Mouse (Mus musculus) hindbrain, postnatal 0 days (tissue): ENCODE measurements around the gene Ano6. TPM values are rescaled to one million over a fixed set of nuclear protein-coding genes. Genes with fewer than 3 reads are reported as not detected.

ENCODE experiments used
- ATAC-seq: fragments of 200-750 bp; cut with Nextera tagmentation; 2 replicates; pipeline ENCODE4 v1.8.0; 2017; ENCODE audit warnings: mild to moderate bottlenecking, moderate TSS enrichment, moderate library complexity
- DNase-seq: peaks from one replicate; pipeline ENCODE4 v3.0.0-alpha.2; 2015; ENCODE audit warnings: low spot score
- H3K27ac ChIP-seq: fragments of 300-500 bp; sonication (generic); 2 replicates; pipeline ENCODE4 v1.5.1; 2014; ENCODE audit warnings: mild to moderate bottlenecking
- H3K27me3 ChIP-seq: fragments of 300-500 bp; sonication (generic); 2 replicates; pipeline ENCODE4 v1.6.1; 2014; ENCODE audit warnings: low read length, mixed read lengths; ENCODE audit not compliant: insufficient read depth
- H3K36me3 ChIP-seq: fragments of 300-500 bp; sonication (generic); 2 replicates; pipeline ENCODE4 v1.6.1; 2014; ENCODE audit warnings: low read length, mixed read lengths; ENCODE audit not compliant: insufficient read depth
- H3K4me1 ChIP-seq: fragments of 300-500 bp; sonication (generic); 2 replicates; pipeline ENCODE4 v1.6.1; 2014; ENCODE audit warnings: antibody characterized with exemption, low read length, mixed read lengths; ENCODE audit not compliant: insufficient read depth
- H3K4me2 ChIP-seq: fragments of 300-500 bp; sonication (generic); 2 replicates; pipeline ENCODE4 v1.6.1; 2014; ENCODE audit warnings: low read depth, mild to moderate bottlenecking, low read length, moderate library complexity, mixed read lengths
- H3K4me3 ChIP-seq: fragments of 300-500 bp; sonication (generic); 2 replicates; pipeline ENCODE4 v1.5.1; 2014; ENCODE audit warnings: low read length
- H3K9ac ChIP-seq: fragments of 300-500 bp; sonication (generic); replicated peaks from 2 replicates; pipeline ENCODE4 v1.6.1; 2014; ENCODE audit warnings: mild to moderate bottlenecking, low read length, moderate library complexity, mixed read lengths
- H3K9me3 ChIP-seq: fragments of 300-500 bp; sonication (generic); 2 replicates; pipeline ENCODE4 v1.6.1; 2016; ENCODE audit warnings: low read length, mixed read lengths
- CTCF ChIP-seq: IDR thresholded peaks from 2 replicates; pipeline ENCODE4 v1.5.1; 2016; ENCODE audit warnings: antibody characterized with exemption, control low read depth, low read depth
- WGBS: fragments of 180-500 bp; shearing (Covaris S2); extraction: QIAGEN DNeasy Blood & Tissue Kit; methylation state at CpG from one replicate; pipeline ENCODE4 v1.1.7; 2014; 5-methylcytosine and 5-hydroxymethylcytosine counted together
- polyA plus RNA-seq: library from polyadenylated mRNA; unstranded; fragments of >200 nt; fragmentation: Nextera tagmentation; extraction: Ambion mirVana; gene quantifications from 2 replicates; pipeline ENCODE4 v1.2.1, GENCODE M21; 2015
- total RNA-seq: library from RNA; depleted of rRNA; stranded (reverse); fragments of >200 nt; gene quantifications from 2 replicates; pipeline ENCODE4 v1.2.3, GENCODE M21; 2014

Ano6 gene
- total and polyA plus RNA-seq, 2 experiments from 2014 or later, result 19.2 to 34.3 TPM

DNA sequence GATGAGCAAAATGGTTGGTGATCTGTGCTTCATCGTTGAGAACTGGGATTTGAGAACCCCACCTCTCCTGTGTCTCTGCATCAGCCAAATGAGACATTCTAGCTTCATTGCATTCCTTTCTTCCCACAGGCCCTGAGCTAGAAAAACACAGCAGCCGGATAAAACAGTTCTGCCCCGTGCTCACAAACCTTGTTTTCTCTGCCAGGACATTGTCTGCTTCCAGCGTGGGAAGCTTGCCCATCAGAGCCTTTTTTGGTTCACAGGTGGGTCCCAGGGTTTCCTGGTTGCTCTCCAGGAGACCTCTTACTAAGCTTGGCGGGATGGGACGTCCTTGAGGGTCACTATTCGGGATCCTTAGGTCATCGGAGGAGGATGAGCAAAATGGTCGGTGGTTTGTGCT, 42.6 kb downstream of the Ano6 start:
- no peak for ATAC-seq
- Histone ChIP-seq H3K9me3 (no peaks in the 10 kb centered on the region), H3K9ac (no peak overlapping the region)

DNA sequence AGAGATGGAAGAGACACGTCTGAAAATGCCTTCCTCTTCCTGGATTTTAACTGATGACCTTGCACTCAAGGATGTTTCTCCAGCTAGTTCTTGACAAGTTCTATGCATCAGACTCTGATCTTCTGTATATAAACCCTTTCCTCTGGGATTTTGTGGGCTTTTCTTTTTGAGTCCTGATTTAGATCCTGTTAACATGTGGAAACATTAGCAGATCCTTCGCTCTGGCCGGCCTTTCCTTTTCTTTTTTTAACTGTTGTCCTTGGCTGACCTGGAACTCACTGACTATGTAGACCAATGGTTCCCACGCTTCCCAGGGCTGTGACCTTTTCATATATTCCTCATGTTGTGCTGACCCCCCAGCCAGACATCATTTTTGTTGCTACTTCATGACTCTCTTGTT, 45.4 kb downstream of the Ano6 start:
- Histone ChIP-seq H3K4me1 (peaks cover 8% of the 10 kb centered on the region; the same call in 1 of the 2 replicates), H3K9me3 (no peaks in the 10 kb centered on the region), H3K27ac (no peak overlapping the region), H3K36me3 (no peaks in the 10 kb centered on the region), H3K4me2 (no peak overlapping the region), H3K4me3 (no peak overlapping the region), H3K9ac (no peak overlapping the region), H3K27me3 (no peaks in the 10 kb centered on the region)
- 78% methylated on average over 4 of the region's 4 CpGs for WGBS
- no peak for DNase-seq
- no peak for ATAC-seq
- TF ChIP-seq CTCF, result no peak

More for the DNA sequence above, 42.6 kb downstream of the Ano6 start:
- DNase-seq, result no peak
- Histone ChIP-seq H3K27ac (no peak overlapping the region), H3K4me1 (peaks cover 24% of the 10 kb centered on the region; the same call in 1 of the 2 replicates), H3K4me2 (no peak overlapping the region), H3K27me3 (no peaks in the 10 kb centered on the region), H3K36me3 (no peaks in the 10 kb centered on the region), H3K4me3 (no peak overlapping the region)
- WGBS, result 86% methylated on average over 9 of the region's 9 CpGs
- TF ChIP-seq CTCF, result no peak

DNA sequence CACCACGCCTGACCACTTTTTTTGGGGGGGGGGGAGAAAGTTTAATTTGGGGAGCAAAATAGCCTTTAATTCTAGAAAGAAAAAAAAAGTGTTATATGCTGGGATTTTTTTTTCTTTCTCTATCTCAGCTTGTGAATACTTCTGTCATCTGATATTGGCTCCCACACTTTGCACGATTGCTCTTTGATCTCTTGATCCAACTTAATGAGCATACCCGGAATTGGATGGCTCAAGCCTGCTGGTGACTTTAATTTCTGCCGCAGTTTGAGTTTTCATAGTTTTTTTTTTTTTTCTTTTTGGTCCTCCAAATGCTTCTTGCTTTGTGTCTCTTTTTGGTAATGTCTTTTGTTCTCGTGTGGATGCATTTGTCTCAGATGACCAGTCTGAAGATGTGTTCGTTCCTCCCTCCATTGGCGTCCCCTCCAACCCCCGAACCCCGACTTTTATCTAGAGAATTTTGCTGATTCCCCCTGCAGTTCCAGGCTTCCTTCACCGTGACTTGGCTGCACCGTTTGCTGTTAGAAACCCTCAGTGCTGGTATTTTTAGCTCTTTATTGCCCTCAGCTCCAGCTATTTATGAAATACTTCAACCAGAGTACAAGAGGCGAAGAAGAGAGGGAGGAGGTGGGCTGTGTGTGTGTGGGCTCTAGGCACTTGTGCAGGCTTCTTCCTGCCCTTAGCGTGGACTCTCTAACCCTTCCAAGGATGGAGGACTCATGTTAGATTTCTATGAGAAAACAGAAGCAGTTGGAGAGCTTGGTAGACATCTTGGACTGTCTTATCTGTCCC, 46.2 kb downstream of the Ano6 start:
- Histone ChIP-seq H3K9ac (no peak overlapping the region), H3K27me3 (no peaks in the 10 kb centered on the region), H3K27ac (no peak overlapping the region), H3K4me3 (no peak overlapping the region), H3K9me3 (no peaks in the 10 kb centered on the region), H3K36me3 (no peaks in the 10 kb centered on the region), H3K4me1 (peaks cover 8% of the 10 kb centered on the region; the same call in 1 of the 2 replicates), H3K4me2 (no peak overlapping the region)
- DNase-seq (no peak), ATAC-seq (no peak)
- WGBS, result 53% methylated on average over 13 of the region's 13 CpGs
- TF ChIP-seq CTCF, result no peak

DNA sequence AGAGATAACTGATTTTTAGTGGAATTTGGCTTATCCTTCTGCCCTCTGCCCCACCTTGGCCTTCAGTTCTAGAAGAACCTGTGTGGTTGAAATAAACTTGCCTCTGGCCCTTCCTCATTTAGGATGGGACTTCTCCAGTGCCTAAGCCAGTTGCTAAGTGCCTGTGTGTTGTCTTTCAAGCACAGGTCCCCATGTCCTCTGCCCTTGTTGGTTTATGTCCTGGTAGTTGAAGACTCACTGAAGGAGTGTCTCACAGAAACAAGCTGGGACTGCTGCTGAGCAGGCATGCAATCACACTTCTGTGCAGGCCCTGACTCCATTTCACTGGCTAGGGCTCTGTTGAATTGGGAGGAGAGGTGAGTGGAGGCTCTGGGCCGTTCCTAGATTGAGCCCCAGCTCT, 46.9 kb downstream of the Ano6 start:
- no peaks in the 10 kb centered on the region for H3K27me3 ChIP-seq
- H3K9ac ChIP-seq, result no peak overlapping the region
- TF ChIP-seq CTCF, result no peak
- no peaks in the 10 kb centered on the region for H3K9me3 ChIP-seq
- H3K27ac ChIP-seq, result no peak overlapping the region
- 76% methylated on average over 1 of the region's 1 CpGs for WGBS
- ATAC-seq, result no peak
- DNase-seq, result no peak
- no peak overlapping the region for H3K4me3 ChIP-seq
- H3K36me3 ChIP-seq, result no peaks in the 10 kb centered on the region
- peaks cover 8% of the 10 kb centered on the region; the same call in 1 of the 2 replicates for H3K4me1 ChIP-seq
- no peak overlapping the region for H3K4me2 ChIP-seq

DNA sequence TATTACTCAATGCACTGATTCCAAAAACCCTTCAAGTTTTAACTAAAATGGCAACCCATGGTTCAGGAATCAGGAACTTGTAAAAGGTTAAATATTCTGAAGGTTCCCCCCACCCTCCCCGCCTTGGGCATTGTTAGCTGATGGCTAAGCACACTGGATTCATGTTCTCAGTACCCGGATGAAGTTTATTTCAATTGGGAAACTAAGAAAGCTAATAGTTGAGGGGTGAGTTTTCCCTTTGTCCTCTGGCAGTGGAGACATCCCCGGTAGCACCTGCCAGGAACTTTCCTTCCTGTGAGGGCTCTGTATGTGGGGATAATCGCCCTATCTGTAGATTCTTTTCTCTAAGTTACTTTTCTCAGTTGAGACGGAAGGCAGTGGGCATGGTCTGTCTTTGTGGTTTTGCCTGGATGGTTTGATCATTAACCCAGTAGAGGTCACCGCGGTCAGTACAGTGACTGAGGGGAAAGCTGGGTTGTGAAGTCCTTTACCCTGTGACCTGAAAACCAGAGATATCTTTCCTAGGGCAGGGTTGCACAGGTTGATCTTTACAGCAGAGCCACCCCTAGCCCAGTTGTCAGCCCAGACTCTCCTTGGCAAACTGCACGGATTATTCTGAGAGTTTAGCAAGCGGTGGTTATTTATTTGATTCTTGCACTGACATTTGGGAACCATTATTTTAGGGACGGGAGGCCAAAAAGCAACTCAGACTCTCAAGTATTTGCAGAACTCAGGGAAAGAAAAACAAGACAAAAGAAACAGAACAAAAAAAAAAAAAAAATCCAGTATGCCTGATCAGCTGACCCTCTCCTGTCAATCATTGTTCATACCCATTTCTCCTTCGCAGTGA, 47.8 kb downstream of the Ano6 start:
- Histone ChIP-seq H3K9me3 (no peaks in the 10 kb centered on the region), H3K4me3 (no peak overlapping the region), H3K9ac (no peak overlapping the region), H3K4me2 (no peak overlapping the region), H3K36me3 (no peaks in the 10 kb centered on the region), H3K27me3 (no peaks in the 10 kb centered on the region), H3K27ac (no peak overlapping the region), H3K4me1 (peaks cover 8% of the 10 kb centered on the region; the same call in 1 of the 2 replicates)
- ATAC-seq (no peak), DNase-seq (no peak)
- no peak for TF ChIP-seq CTCF
- 61% methylated on average over 11 of the region's 11 CpGs for whole genome bisulfite sequencing

DNA sequence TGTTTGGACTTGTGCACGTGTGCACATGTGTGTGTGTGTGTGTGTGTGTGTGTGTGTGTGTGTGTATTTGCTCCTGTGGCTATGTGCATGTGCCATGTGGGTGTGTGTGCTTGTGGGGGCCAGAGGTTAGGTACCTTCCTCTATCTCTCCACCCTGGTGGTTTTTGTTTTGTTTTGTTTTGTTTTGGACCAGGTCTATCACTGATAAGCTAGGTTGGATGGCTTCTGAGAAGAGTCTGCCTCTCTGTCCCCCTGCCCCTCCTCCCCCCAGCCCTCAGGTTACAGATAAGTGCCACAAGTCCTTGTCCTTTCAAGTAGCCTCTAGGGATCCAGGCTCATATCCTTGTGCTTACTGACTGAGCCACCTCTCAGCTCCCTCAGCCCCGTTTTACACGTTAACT, 49.1 kb downstream of the Ano6 start:
- no peak for ATAC-seq
- Histone ChIP-seq H3K9me3 (no peaks in the 10 kb centered on the region), H3K27me3 (no peaks in the 10 kb centered on the region)

More for the DNA sequence above, 49.1 kb downstream of the Ano6 start:
- TF ChIP-seq CTCF, result no peak
- no peak for DNase-seq
- 81% methylated on average over 3 of the region's 3 CpGs for WGBS
- Histone ChIP-seq H3K4me3 (no peak overlapping the region), H3K27ac (no peak overlapping the region), H3K36me3 (no peaks in the 10 kb centered on the region), H3K4me1 (peaks cover 8% of the 10 kb centered on the region; the same call in 1 of the 2 replicates), H3K9ac (no peak overlapping the region), H3K4me2 (no peak overlapping the region)
